Mouse (Mus musculus) macrophage (primary cell): ENCODE measurements around the gene Dyrk2. TPM values are rescaled to one million over a fixed set of nuclear protein-coding genes. Genes with fewer than 3 reads are reported as not detected.

Experiments
- H3K27ac ChIP-seq: fragments of 350-480 bp; formaldehyde crosslinking; 2 replicates; pipeline ENCODE4 v1.9.0; 2021
- H3K36me3 ChIP-seq: fragments of 350-480 bp; formaldehyde crosslinking; 2 replicates; pipeline ENCODE4 v1.9.0; 2021; ENCODE audit errors: inconsistent target
- H3K4me3 ChIP-seq: fragments of 350-480 bp; formaldehyde crosslinking; 2 replicates; pipeline ENCODE4 v1.9.0; 2021; ENCODE audit errors: inconsistent target
- H3K79me2 ChIP-seq: fragments of 350-480 bp; formaldehyde crosslinking; 2 replicates; pipeline ENCODE4 v1.9.0; 2021; ENCODE audit errors: inconsistent target
- WGBS: methylation state at CpG from one replicate; pipeline ENCODE4 v1.1.7; 2026; ENCODE audit warnings: inconsistent platforms; ENCODE audit not compliant: missing documents; 5-methylcytosine and 5-hydroxymethylcytosine counted together
- polyA plus RNA-seq: library from polyadenylated mRNA; stranded (reverse); fragments of 250-400 nt; gene quantifications from 3 replicates; pipeline ENCODE4 v1.2.4, GENCODE M21; 2018; ENCODE audit warnings: inconsistent platforms

Gene Dyrk2
- polyA plus RNA-seq, 1 experiment from 2014 or later: 15.4 TPM

DNA sequence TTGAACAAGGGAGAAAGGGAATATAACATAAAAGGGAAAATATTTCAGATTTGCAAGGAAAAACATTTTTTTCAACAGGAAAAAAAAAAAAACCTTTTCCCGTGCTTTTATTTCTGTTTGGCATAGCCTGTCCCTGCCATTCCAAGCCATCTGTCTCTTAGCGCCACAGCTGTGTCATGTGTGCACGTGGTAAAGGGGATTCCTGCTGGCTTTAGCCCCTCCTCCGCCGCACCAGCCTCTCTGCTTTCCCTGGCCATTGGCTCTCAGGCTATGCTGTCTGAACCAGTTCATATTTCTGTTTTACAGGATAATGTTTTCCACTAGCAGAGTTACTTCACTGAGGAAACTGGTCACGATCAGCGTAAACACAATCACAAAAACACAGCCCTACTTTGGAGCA, 49.1 kb downstream of the Dyrk2 start:
- Histone ChIP-seq H3K27ac (no peak overlapping the region), H3K36me3 (no peaks in the 10 kb centered on the region), H3K4me3 (no peak overlapping the region), H3K79me2 (no peaks in the 10 kb centered on the region)
- 75% methylated on average over 7 of the region's 7 CpGs for WGBS

DNA sequence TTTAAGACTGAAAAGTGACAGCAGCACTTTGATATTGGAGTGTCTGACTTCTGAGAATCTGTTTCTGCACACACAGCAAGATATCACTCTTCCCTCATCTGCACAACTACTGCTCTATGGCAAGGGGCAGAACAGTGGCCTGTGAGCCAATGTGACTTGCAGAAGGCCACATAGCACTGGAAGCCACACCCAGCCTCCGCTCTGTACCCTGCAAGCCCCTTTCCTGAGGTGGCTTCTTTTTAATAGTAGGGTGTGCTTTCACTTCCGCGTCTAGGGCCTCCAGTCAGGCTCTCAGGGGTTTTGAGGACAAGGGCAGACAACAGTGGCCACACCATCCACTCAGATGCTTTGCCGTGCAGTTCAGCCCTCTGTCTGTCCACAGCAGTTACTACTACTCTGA, 50.2 kb downstream of the Dyrk2 start:
- Histone ChIP-seq H3K36me3 (no peaks in the 10 kb centered on the region), H3K27ac (no peak overlapping the region)
- WGBS: 8% methylated on average over 4 of the region's 4 CpGs

DNA sequence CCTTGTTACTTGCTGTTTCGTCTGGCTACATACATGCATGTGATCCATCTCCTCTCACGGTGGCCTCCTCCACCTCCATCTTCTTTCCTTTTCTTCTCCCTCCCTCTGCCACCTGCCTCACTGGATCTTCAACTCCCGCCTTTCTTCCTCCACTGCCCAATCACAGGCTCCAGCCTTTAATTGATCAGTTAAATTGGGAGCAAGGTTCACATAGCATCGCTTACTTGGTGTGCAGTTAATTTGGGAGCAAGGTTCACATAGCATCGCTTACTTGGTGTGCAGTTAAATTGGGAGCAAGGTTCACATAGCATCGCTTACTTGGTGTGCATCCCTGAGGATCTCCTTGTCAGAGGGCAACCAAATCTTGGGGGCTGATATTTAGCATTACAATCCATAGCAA, 52.9 kb downstream of the Dyrk2 start:
- H3K79me2 ChIP-seq: no peaks in the 10 kb centered on the region
- no peak overlapping the region for H3K4me3 ChIP-seq
- WGBS: 100% methylated on average over 5 of the region's 6 CpGs
- H3K36me3 ChIP-seq: no peaks in the 10 kb centered on the region
- no peak overlapping the region for H3K27ac ChIP-seq

More for the DNA sequence above, 50.2 kb downstream of the Dyrk2 start:
- Histone ChIP-seq H3K4me3 (no peak overlapping the region), H3K79me2 (no peaks in the 10 kb centered on the region)

DNA sequence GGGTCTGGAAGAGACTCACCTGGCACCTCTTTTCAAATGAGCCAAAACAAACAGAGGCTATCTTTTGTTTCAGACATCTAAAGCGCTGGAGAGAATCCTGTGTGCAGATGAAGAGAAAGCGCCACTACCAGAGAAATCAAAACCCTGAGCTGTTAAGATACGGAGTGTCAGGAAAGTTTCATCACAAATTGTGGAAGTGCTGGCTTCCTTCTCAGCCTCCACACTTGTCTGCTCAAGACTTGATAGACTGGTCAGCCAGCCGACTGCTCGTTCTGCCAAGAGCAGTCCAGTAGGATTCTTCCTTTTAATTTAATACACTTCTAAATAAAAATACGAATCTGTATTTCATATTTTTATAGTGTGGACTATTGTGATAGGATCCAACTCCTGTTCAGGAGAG, 58.1 kb downstream of the Dyrk2 start:
- Histone ChIP-seq H3K79me2 (no peaks in the 10 kb centered on the region), H3K4me3 (no peak overlapping the region), H3K27ac (peak overlapping the region; percentile 75), H3K36me3 (no peaks in the 10 kb centered on the region)
- 12% methylated on average over 5 of the region's 6 CpGs for WGBS

DNA sequence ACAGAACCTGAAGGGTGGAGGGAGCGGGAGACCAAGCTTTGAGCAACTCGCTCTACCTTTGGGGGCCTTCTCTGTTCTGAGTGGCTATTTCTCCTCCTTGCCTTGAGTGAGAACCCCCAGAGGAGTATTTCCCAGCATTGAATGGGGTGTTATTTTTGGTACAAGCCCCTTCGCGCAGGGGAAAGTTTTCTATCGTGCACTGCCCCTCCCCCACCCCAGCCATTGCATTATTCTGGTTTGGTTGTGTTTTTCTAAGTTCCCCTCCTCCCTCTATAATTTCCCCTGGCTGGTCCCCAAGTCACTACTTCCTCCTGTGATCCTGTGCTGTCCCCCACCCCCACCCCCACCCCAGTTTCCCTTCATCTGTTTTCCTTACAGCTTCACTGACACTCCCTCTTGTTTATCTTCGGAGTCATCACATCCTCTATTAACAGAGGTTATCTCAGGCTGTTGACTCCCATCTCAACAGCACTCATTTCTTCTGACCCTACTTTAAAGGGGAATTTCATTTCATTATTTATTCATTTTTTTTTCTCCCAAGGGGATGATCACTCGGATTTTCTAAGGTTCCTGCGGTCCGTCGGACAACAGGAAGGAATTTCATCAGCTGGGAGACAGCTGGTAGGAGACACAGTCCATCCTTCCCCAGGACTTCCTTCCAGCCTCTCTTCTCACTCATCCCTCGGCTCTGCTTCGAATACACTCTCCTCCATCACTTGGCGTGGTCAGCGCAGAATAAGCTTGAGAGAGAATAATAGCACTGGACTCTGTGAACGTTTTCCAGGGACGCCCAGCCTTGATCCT, 58.9 kb downstream of the Dyrk2 start:
- Histone ChIP-seq H3K27ac (peak overlapping the region; percentile 75), H3K4me3 (no peak overlapping the region)
- WGBS: 27% methylated on average over 16 of the region's 16 CpGs

More for the DNA sequence above, 58.9 kb downstream of the Dyrk2 start:
- Histone ChIP-seq H3K36me3 (no peaks in the 10 kb centered on the region), H3K79me2 (no peaks in the 10 kb centered on the region)
